Mouse (Mus musculus): ENCODE results near the gene Nr2c1.

Nr2c1 gene

GRCm38 (mm10) chr10:94138890-94139482, 8.8 kb upstream of the Nr2c1 start:
- no peak for DNase-seq (ENCODE audit: low read depth, low spot score)

- no peak for DNase-seq (ENCODE audit: low read depth, low spot score)
These were observed 7.4 kb upstream of the Nr2c1 start for GRCm38 (mm10) chr10:94140227-94140931.

- DNase-seq (ENCODE audit: low read depth, low spot score), result no peak
These were observed 5.4 kb upstream of the Nr2c1 start for GRCm38 (mm10) chr10:94142427-94142826.

- DNase-seq (ENCODE audit: low read depth, low spot score), result no peak
These were observed 3.2 kb upstream of the Nr2c1 start for GRCm38 (mm10) chr10:94144581-94144980.

GRCm38 (mm10) chr10:94147391-94147755, 450 bp upstream of the Nr2c1 start:
- peak; percentile 57 for DNase-seq (ENCODE audit: low read depth, low spot score)

GRCm38 (mm10) chr10:94151488-94151887, 3.7 kb downstream of the Nr2c1 start:
- no peak for DNase-seq (ENCODE audit: low read depth, low spot score)

GRCm38 (mm10) chr10:94153841-94154240, 6.0 kb downstream of the Nr2c1 start:
- no peak for DNase-seq (ENCODE audit: low read depth, low spot score)

- DNase-seq (ENCODE audit: low read depth, low spot score), result no peak
These were observed 11.1 kb downstream of the Nr2c1 start for GRCm38 (mm10) chr10:94158962-94159361.

GRCm38 (mm10) chr10:94159406-94159805, 11.6 kb downstream of the Nr2c1 start:
- DNase-seq (ENCODE audit: low read depth, low spot score), result peak; percentile 27

- peak; percentile 19 for DNase-seq (ENCODE audit: low read depth, low spot score)
These were observed 13.4 kb downstream of the Nr2c1 start for GRCm38 (mm10) chr10:94161051-94161765.

GRCm38 (mm10) chr10:94162031-94162430, 14.2 kb downstream of the Nr2c1 start:
- no peak for DNase-seq (ENCODE audit: low read depth, low spot score)

GRCm38 (mm10) chr10:94164104-94164845, 16.5 kb downstream of the Nr2c1 start:
- DNase-seq (ENCODE audit: low read depth, low spot score), result no peak

GRCm38 (mm10) chr10:94165426-94165825, 17.6 kb downstream of the Nr2c1 start:
- peak; percentile 70 for DNase-seq (ENCODE audit: low read depth, low spot score)

GRCm38 (mm10) chr10:94167051-94167750, 19.4 kb downstream of the Nr2c1 start:
- DNase-seq (ENCODE audit: low read depth, low spot score), result no peak

- DNase-seq (ENCODE audit: low read depth, low spot score), result no peak
These were observed 23.8 kb downstream of the Nr2c1 start for GRCm38 (mm10) chr10:94171440-94172130.

GRCm38 (mm10) chr10:94172137-94172536, 24.3 kb downstream of the Nr2c1 start:
- DNase-seq (ENCODE audit: low read depth, low spot score), result no peak

GRCm38 (mm10) chr10:94172706-94173105, 24.9 kb downstream of the Nr2c1 start:
- peak; percentile 75 for DNase-seq (ENCODE audit: low read depth, low spot score)

GRCm38 (mm10) chr10:94174652-94175051, 26.8 kb downstream of the Nr2c1 start:
- DNase-seq (ENCODE audit: low read depth, low spot score), result no peak

GRCm38 (mm10) chr10:94183199-94183598, 35.4 kb downstream of the Nr2c1 start:
- DNase-seq (ENCODE audit: low read depth, low spot score), result no peak

- DNase-seq (ENCODE audit: low read depth, low spot score), result peak; percentile 94
These were observed 50.9 kb downstream of the Nr2c1 start, which contains the start of gene Ndufa12 for GRCm38 (mm10) chr10:94198482-94199405. Gene Ndufa12, plus strand, starts transcription at chr10:94198720.
